Mouse (Mus musculus): ENCODE data around the gene Enah. TPM values are rescaled to one million over a fixed set of nuclear protein-coding genes. Genes with fewer than 3 reads are reported as not detected.

Enah gene
- total RNA-seq (2014; rRNA removed; ENCODE audit: low replicate concordance) (69.3 and 77.9 TPM in 2 replicates), polyA plus RNA-seq (2015; fragmentation: Nextera tagmentation; extraction: Ambion mirVana) (10.3 and 13.2 TPM in 2 replicates)

GRCm38 (mm10) chr1:182019926-182020801 lies at the start of gene Enah:
Gene Enah (minus strand): TSS chr1:182019990.
- H3K27me3 ChIP-seq (ENCODE audit: control insufficient read depth, insufficient read depth, low read length) = no peaks in the 10 kb centered on the region; the same call in 1 of the 2 replicates
- 0 out of 2 replicates have a peak, but pooled peaks cover 3% of the 10 kb centered on the region for H3K36me3 ChIP-seq (replicated peaks; ENCODE audit: control insufficient read depth, insufficient read depth, low read length)
- peaks cover 14% of the 10 kb centered on the region for H3K4me1 ChIP-seq (ENCODE audit: control insufficient read depth, insufficient read depth)
- peak within 1 kb of the TSS; percentile 66 for H3K4me3 ChIP-seq (ENCODE audit: low read depth, low read length)
- TF ChIP-seq EP300 (IDR thresholded peaks at IDR 0.05; ENCODE audit: low read depth) (no peak), CTCF (IDR thresholded peaks at IDR 0.05; ENCODE audit: low read depth) (no peak)
- peak within 1 kb of the TSS; percentile 94 for H3K27ac ChIP-seq (ENCODE audit: low read depth)
- DNase-seq (ENCODE audit: low spot score) (peak; percentile 45), ATAC-seq (ENCODE audit: insufficient read depth, low read depth) (peak; percentile 81)
- H3K4me2 ChIP-seq (ENCODE audit: low read depth, low read length) = peak within 1 kb of the TSS; percentile 67
- H3K9me3 ChIP-seq (replicated peaks; ENCODE audit: control insufficient read depth, low read length) = no peaks in the 10 kb centered on the region
- H3K9ac ChIP-seq (replicated peaks; ENCODE audit: low read depth, low read length) = peak within 1 kb of the TSS; percentile 80
- WGBS = under 1% methylated on average over 50 of the region's 109 CpGs

GRCm38 (mm10) chr1:182068136-182068535 lies 48.3 kb upstream of the Enah start:
- 58% methylated on average over 7 of the region's 7 CpGs for WGBS
- no peaks in the 10 kb centered on the region; the same call in 1 of the 2 replicates for H3K4me1 ChIP-seq (ENCODE audit: control insufficient read depth, insufficient read depth)
- DNase-seq (ENCODE audit: low spot score) (no peak), ATAC-seq (ENCODE audit: insufficient read depth, low read depth) (peak; percentile 27)
- no peak overlapping the region for H3K4me3 ChIP-seq (ENCODE audit: low read depth, low read length)
- no peak overlapping the region for H3K9ac ChIP-seq (replicated peaks; ENCODE audit: low read depth, low read length)
- H3K9me3 ChIP-seq (replicated peaks; ENCODE audit: control insufficient read depth, low read length) = no peaks in the 10 kb centered on the region
- no peaks in the 10 kb centered on the region for H3K36me3 ChIP-seq (replicated peaks; ENCODE audit: control insufficient read depth, insufficient read depth, low read length)
- no peak overlapping the region for H3K27ac ChIP-seq (ENCODE audit: low read depth)
- TF ChIP-seq CTCF (IDR thresholded peaks at IDR 0.05; ENCODE audit: low read depth) (no peak), EP300 (IDR thresholded peaks at IDR 0.05; ENCODE audit: low read depth) (no peak)
- no peak overlapping the region for H3K4me2 ChIP-seq (ENCODE audit: low read depth, low read length)
- H3K27me3 ChIP-seq (ENCODE audit: control insufficient read depth, insufficient read depth, low read length) = no peaks in the 10 kb centered on the region

DNA sequence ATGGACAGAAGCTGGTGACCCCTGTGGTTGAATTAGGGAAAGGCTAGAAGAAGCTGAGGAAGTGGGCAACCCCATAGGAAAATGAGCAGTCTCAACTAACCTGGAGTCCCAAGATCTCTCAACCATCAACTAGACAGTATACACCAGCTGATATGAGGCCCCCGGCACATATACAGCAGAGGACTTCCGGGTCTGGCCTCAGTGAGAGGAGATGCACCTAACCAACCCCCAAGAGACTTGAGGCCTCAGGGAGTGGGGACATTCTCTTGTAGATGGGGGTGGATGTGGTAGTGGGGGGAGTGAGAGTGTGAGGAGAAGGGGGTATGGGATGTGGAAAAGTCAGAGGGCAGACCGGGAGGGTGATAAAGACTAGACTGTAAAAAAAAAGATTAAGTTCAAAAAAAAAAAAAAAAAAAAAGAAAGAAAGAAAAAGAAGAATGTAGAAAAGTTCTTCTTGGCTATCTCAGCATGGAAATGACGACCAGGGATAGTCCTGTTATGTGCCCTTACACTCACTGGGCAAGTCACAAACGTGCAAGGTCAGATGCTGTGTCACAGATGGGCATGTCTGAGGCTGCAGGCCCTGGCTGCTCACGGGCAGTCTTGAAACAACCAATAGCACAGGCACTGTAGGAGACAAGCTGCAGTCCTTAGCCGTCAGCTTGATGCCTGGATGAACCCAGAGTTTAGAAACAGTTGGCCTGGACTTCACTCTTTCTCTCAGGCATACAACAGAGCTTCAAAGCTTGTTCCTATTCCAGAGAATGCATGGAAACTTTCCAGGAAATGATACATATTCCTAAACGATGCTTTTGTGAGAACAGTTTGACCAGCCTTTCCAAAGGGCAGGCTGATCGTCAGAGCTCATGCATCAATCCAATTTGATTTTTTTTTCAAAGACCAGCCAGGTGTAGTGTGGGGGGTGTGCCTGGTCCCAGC lies 47.0 kb upstream of the Enah start:
- DNase-seq (ENCODE audit: low spot score) = no peak

GRCm38 (mm10) chr1:182063716-182064115 lies 43.9 kb upstream of the Enah start:
- DNase-seq (ENCODE audit: low spot score) (no peak), ATAC-seq (ENCODE audit: insufficient read depth, low read depth) (no peak)
- Histone ChIP-seq H3K4me3 (ENCODE audit: low read depth, low read length) (no peak overlapping the region), H3K4me1 (ENCODE audit: control insufficient read depth, insufficient read depth) (no peaks in the 10 kb centered on the region; the same call in 1 of the 2 replicates), H3K36me3 (replicated peaks; ENCODE audit: control insufficient read depth, insufficient read depth, low read length) (no peaks in the 10 kb centered on the region), H3K27ac (ENCODE audit: low read depth) (no peak overlapping the region), H3K27me3 (ENCODE audit: control insufficient read depth, insufficient read depth, low read length) (no peaks in the 10 kb centered on the region), H3K4me2 (ENCODE audit: low read depth, low read length) (no peak overlapping the region), H3K9me3 (replicated peaks; ENCODE audit: control insufficient read depth, low read length) (no peaks in the 10 kb centered on the region), H3K9ac (replicated peaks; ENCODE audit: low read depth, low read length) (no peak overlapping the region)
- no peak for TF ChIP-seq EP300 (IDR thresholded peaks at IDR 0.05; ENCODE audit: low read depth)
- TF ChIP-seq CTCF (IDR thresholded peaks at IDR 0.05; ENCODE audit: low read depth) = no peak
- 50% methylated on average over 8 of the region's 8 CpGs for WGBS

More for the DNA sequence above, 47.0 kb upstream of the Enah start:
- no peaks in the 10 kb centered on the region for H3K36me3 ChIP-seq (replicated peaks; ENCODE audit: control insufficient read depth, insufficient read depth, low read length)
- H3K9ac ChIP-seq (replicated peaks; ENCODE audit: low read depth, low read length) = no peak overlapping the region
- no peak overlapping the region for H3K27ac ChIP-seq (ENCODE audit: low read depth)
- H3K9me3 ChIP-seq (replicated peaks; ENCODE audit: control insufficient read depth, low read length) = no peaks in the 10 kb centered on the region
- ATAC-seq (ENCODE audit: insufficient read depth, low read depth) = no peak
- 66% methylated on average over 9 of the region's 9 CpGs for WGBS
- no peak overlapping the region for H3K4me3 ChIP-seq (ENCODE audit: low read depth, low read length)
- no peaks in the 10 kb centered on the region for H3K27me3 ChIP-seq (ENCODE audit: control insufficient read depth, insufficient read depth, low read length)
- no peaks in the 10 kb centered on the region; the same call in 1 of the 2 replicates for H3K4me1 ChIP-seq (ENCODE audit: control insufficient read depth, insufficient read depth)
- no peak overlapping the region for H3K4me2 ChIP-seq (ENCODE audit: low read depth, low read length)
- TF ChIP-seq EP300 (IDR thresholded peaks at IDR 0.05; ENCODE audit: low read depth) = no peak
- no peak for TF ChIP-seq CTCF (IDR thresholded peaks at IDR 0.05; ENCODE audit: low read depth)

DNA sequence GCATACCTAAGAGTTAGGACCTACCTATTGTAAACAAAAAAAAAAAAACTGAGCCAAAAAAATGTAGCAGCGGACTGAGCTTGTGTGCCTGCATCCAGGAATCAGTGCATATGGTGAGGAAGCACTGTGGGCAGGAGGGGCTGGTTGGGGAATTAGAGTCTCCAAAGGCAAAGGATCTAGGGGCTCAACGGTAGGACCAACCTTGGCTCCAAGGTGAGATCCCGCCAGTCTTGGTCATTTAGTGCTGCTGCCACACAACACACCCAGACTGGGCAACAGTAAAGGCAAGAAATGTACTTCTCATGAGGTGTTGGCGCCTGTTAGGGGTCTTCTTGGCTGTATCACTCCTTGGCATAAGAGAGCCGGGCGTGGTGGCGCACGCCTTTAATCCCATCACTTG lies 43.0 kb upstream of the Enah start:
- H3K36me3 ChIP-seq (replicated peaks; ENCODE audit: control insufficient read depth, insufficient read depth, low read length) = no peaks in the 10 kb centered on the region

More for the DNA sequence above, 43.0 kb upstream of the Enah start:
- no peak overlapping the region for H3K27ac ChIP-seq (ENCODE audit: low read depth)
- ATAC-seq (ENCODE audit: insufficient read depth, low read depth) = no peak
- no peak overlapping the region for H3K4me3 ChIP-seq (ENCODE audit: low read depth, low read length)
- DNase-seq (ENCODE audit: low spot score) = no peak
- no peak overlapping the region for H3K9ac ChIP-seq (replicated peaks; ENCODE audit: low read depth, low read length)
- H3K4me2 ChIP-seq (ENCODE audit: low read depth, low read length) = no peak overlapping the region
- TF ChIP-seq CTCF (IDR thresholded peaks at IDR 0.05; ENCODE audit: low read depth) (no peak), EP300 (IDR thresholded peaks at IDR 0.05; ENCODE audit: low read depth) (no peak)
- H3K27me3 ChIP-seq (ENCODE audit: control insufficient read depth, insufficient read depth, low read length) = no peaks in the 10 kb centered on the region
- no peaks in the 10 kb centered on the region for H3K9me3 ChIP-seq (replicated peaks; ENCODE audit: control insufficient read depth, low read length)
- H3K4me1 ChIP-seq (ENCODE audit: control insufficient read depth, insufficient read depth) = no peaks in the 10 kb centered on the region; the same call in 1 of the 2 replicates
- 97% methylated on average over 8 of the region's 8 CpGs for WGBS

All from heart, postnatal 0 days (tissue).